Mouse (Mus musculus): ENCODE data around the gene 1110002E22Rik. TPM values are rescaled to one million over a fixed set of nuclear protein-coding genes. Genes with fewer than 3 reads are reported as not detected.

1110002E22Rik gene
- polyA plus RNA-seq, 1 experiment from 2014 or later, result 0.10 TPM

DNA sequence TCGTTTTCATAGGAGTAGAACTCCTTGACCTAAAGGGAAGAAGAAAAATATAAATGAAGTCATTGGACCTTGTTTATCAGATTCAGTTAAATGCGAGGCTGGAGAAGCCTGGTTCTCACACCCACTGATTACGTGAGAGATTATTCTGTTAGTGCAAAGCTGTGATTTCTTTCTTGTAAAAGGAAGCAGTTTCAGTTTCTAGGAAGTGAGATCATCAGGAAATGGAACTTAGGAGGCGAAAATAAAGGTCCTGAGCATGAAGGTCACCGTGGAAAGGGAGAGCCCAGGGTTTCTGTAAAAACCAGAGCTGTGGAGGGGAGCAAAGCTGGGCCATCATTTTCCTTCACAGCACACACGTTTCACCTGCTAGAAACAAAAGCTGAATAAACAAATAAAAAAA is 53.5 kb downstream of the 1110002E22Rik start:
- WGBS, result 65% methylated on average over 6 of the region's 6 CpGs
- no peak overlapping the region for H3K27ac ChIP-seq
- no peaks in the 10 kb centered on the region for H3K9me3 ChIP-seq
- no peaks in the 10 kb centered on the region for H3K4me1 ChIP-seq
- no peak overlapping the region for H3K9ac ChIP-seq
- H3K4me3 ChIP-seq (replicated peaks), result no peak overlapping the region
- no peak overlapping the region for H3K4me2 ChIP-seq
- no peaks in the 10 kb centered on the region for H3K27me3 ChIP-seq (replicated peaks)
- no peaks in the 10 kb centered on the region for H3K36me3 ChIP-seq
- no peak for ATAC-seq (ENCODE audit: insufficient read depth, low FRiP score, low read depth)

DNA sequence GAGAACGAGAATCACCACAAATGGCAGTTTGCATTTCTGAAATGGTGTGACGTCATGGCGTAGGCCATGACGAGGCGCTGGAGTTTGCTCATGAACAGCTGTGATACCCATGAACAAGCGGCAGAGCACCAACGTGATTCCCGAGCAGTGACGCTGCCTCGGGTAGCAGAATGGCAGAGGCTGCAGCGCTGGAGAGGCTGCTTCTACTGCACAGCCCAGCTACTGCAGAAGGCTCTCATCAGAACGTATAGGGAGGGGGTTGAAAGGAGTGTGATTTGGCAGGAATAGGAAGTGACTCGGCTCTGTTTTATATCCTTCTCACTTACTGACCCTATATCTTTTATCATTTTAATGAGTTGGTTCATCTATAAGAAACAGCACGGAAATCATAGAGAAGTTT is 54.0 kb downstream of the 1110002E22Rik start:
- Histone ChIP-seq H3K9ac (no peak overlapping the region), H3K4me2 (no peak overlapping the region), H3K27me3 (replicated peaks) (no peaks in the 10 kb centered on the region), H3K4me1 (no peaks in the 10 kb centered on the region), H3K4me3 (replicated peaks) (no peak overlapping the region), H3K36me3 (no peaks in the 10 kb centered on the region), H3K9me3 (no peaks in the 10 kb centered on the region), H3K27ac (no peak overlapping the region)
- WGBS, result 72% methylated on average over 14 of the region's 14 CpGs
- no peak for ATAC-seq (ENCODE audit: insufficient read depth, low FRiP score, low read depth)

DNA sequence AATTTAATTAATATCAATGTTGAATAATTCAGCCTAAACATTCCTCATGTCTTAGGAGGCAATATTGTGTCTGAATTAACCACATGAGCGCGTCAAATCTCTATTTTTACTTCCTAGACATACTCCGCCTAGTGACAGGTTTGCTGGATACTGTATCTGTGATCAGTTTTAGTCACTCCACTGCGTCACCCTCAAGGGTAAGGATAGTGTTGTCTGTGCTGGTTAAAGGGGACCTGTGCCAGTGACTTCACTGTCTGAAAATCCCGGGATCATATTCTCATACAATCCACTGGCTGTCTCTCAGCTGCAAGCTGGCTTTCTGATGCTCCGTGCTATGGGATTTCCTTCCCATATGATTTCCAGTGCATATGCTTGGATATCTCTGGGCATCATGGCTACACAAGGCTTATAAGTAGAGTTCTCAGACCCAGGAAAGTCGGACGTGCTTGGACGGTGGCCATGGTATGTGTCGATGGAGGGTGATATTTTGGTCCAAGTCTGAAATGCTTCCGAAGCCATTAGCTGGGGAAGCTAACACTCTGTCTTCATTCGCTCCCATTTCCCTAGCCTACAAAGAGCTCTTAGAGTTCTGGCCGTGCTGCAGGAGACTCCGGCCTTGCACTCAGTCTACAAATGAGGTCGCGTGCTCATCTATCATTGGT is 54.7 kb downstream of the 1110002E22Rik start:
- no peak overlapping the region for H3K4me3 ChIP-seq (replicated peaks)
- no peaks in the 10 kb centered on the region for H3K27me3 ChIP-seq (replicated peaks)
- H3K4me2 ChIP-seq, result no peak overlapping the region
- no peak overlapping the region for H3K27ac ChIP-seq
- ATAC-seq (ENCODE audit: insufficient read depth, low FRiP score, low read depth), result no peak
- no peaks in the 10 kb centered on the region for H3K36me3 ChIP-seq
- H3K9ac ChIP-seq, result no peak overlapping the region
- H3K4me1 ChIP-seq, result no peaks in the 10 kb centered on the region
- H3K9me3 ChIP-seq, result no peaks in the 10 kb centered on the region
- WGBS, result 79% methylated on average over 16 of the region's 16 CpGs

DNA sequence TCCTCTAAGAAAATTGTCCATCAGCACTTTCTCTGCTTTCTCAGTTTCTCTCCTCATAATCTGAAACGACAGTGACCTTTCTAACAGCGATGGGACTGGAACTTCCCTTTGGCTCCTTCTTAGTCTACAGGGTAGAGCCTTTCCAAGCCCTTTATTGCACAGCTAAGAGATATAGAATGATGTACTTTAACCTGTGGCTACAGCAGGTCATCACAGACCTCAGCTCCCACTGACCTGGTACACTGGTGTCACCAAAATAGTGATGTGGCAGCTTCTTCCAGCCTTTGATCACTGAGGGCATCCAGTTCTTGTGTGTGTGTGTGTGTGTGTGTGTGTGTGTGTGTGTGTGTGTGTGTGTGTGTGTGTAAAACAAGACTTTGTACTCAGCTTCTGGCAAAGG is 56.6 kb downstream of the 1110002E22Rik start:
- H3K27ac ChIP-seq, result no peak overlapping the region
- no peaks in the 10 kb centered on the region for H3K9me3 ChIP-seq
- no peak overlapping the region for H3K4me2 ChIP-seq
- H3K4me1 ChIP-seq, result no peaks in the 10 kb centered on the region
- no peaks in the 10 kb centered on the region for H3K27me3 ChIP-seq (replicated peaks)
- no peak for ATAC-seq (ENCODE audit: insufficient read depth, low FRiP score, low read depth)
- no peak overlapping the region for H3K4me3 ChIP-seq (replicated peaks)
- WGBS, result 96% methylated on average over 2 of the region's 2 CpGs
- no peaks in the 10 kb centered on the region for H3K36me3 ChIP-seq
- H3K9ac ChIP-seq, result no peak overlapping the region

DNA sequence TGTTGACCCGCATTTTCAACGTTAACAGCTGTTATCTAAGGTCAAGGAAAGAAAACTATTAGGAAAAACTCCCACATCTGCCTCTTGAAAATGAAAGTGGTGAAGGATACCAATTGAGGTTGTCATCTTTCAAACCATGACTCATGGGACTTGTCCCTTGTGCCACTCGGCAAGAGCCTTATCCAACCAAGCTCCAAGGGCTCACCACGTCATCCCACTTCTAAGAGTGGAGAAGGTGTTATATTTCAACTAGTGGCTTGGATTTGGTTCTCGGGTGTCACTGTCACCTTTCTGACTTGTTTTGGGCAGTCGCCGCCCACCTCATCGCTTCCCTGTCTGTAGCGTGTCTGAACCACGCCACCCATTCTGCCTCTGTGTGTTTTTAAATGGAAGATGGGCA is 59.0 kb downstream of the 1110002E22Rik start:
- ATAC-seq (ENCODE audit: insufficient read depth, low FRiP score, low read depth), result no peak
- Histone ChIP-seq H3K36me3 (no peaks in the 10 kb centered on the region), H3K4me1 (no peaks in the 10 kb centered on the region), H3K9ac (no peak overlapping the region), H3K9me3 (no peaks in the 10 kb centered on the region), H3K4me2 (no peak overlapping the region), H3K4me3 (replicated peaks) (no peak overlapping the region), H3K27ac (no peak overlapping the region), H3K27me3 (replicated peaks) (no peaks in the 10 kb centered on the region)
- WGBS, result 83% methylated on average over 10 of the region's 10 CpGs

DNA sequence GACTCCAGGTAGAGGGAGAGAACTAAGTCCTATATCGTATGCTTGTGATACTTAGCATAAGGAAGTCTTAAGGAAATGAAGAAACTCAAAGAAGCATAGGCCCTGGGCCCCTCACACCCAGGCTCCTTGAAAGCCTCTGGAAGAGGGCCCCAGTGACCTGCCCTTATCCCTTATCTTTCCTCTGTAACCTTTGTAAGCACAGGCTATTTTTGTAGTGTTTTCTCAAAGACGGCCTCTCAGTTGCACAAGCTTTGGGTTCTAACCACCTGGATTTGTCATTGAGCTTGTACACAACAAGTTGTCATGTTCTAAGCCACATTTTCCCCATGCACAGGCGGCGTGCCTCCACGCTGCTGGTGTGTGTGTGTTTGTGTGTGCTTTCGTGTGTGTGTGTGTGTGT is 64.3 kb downstream of the 1110002E22Rik start:
- no peaks in the 10 kb centered on the region for H3K4me1 ChIP-seq
- no peak overlapping the region for H3K27ac ChIP-seq
- no peak overlapping the region for H3K4me2 ChIP-seq
- H3K4me3 ChIP-seq (replicated peaks), result no peak overlapping the region
- H3K27me3 ChIP-seq (replicated peaks), result no peaks in the 10 kb centered on the region
- 79% methylated on average over 6 of the region's 6 CpGs for WGBS
- no peak for ATAC-seq (ENCODE audit: insufficient read depth, low FRiP score, low read depth)
- no peak overlapping the region for H3K9ac ChIP-seq
- no peaks in the 10 kb centered on the region for H3K9me3 ChIP-seq
- no peaks in the 10 kb centered on the region for H3K36me3 ChIP-seq

DNA sequence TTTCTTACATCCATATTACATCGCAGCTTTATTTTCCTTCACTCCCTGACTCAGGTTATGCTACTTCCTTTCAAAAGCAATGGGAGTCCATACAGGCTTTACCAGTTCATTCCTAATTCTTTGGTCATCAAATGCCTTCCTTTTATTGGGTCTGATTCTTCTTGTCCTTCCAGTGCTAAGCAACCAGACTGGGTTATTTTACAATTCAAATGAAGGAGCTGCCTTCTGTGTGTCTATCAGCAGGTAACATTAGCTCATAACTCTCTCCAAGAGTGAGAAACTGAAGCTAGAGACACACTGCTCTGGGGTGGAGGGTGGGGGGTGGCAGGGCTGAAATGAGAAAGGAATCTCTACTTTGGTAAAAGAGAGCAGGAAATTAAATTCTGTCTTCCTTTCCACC is 65.8 kb downstream of the 1110002E22Rik start:
- Histone ChIP-seq H3K27ac (no peak overlapping the region), H3K36me3 (no peaks in the 10 kb centered on the region), H3K27me3 (replicated peaks) (no peaks in the 10 kb centered on the region), H3K9me3 (no peaks in the 10 kb centered on the region), H3K4me1 (no peaks in the 10 kb centered on the region), H3K4me2 (no peak overlapping the region), H3K4me3 (replicated peaks) (no peak overlapping the region; the same call in 1 of the 2 replicates), H3K9ac (no peak overlapping the region)
- no peak for ATAC-seq (ENCODE audit: insufficient read depth, low FRiP score, low read depth)
- WGBS, result 65% methylated on average over 1 of the region's 1 CpGs

Other genes starting within 250 kb of the 1110002E22Rik start
- gene H2afz, start 200.6 kb upstream of the 1110002E22Rik start, polyA plus RNA-seq (2015; fragmentation: Nextera tagmentation; extraction: Ambion mirVana), result 1,483 and 1,616 TPM in 2 replicates
- 10.6 and 12.3 TPM in 2 replicates for gene Dnajb14, start 197.4 kb upstream of the 1110002E22Rik start, polyA plus RNA-seq (2015; fragmentation: Nextera tagmentation; extraction: Ambion mirVana)
- gene Lamtor3, start 146.5 kb upstream of the 1110002E22Rik start, polyA plus RNA-seq (2015; fragmentation: Nextera tagmentation; extraction: Ambion mirVana), result 107 and 111 TPM in 2 replicates
- 14.5 and 17.0 TPM in 2 replicates for gene Dapp1, start 83.5 kb upstream of the 1110002E22Rik start, polyA plus RNA-seq (2015; fragmentation: Nextera tagmentation; extraction: Ambion mirVana)
- 0.10 TPM in 1 of 2 replicates, not detected in the other for gene Gm5105, start 2.3 kb downstream of the 1110002E22Rik start, polyA plus RNA-seq (2015; fragmentation: Nextera tagmentation; extraction: Ambion mirVana)
- gene Trmt10a, start 78.4 kb downstream of the 1110002E22Rik start, polyA plus RNA-seq (2015; fragmentation: Nextera tagmentation; extraction: Ambion mirVana), result 9.7 and 10.9 TPM in 2 replicates
- gene Mttp, start 79.9 kb downstream of the 1110002E22Rik start, polyA plus RNA-seq (2015; fragmentation: Nextera tagmentation; extraction: Ambion mirVana), result 41.6 and 64.3 TPM in 2 replicates
- 0.21 and 0.26 TPM in 2 replicates for gene 4930579F01Rik, start 128.8 kb downstream of the 1110002E22Rik start, polyA plus RNA-seq (2015; fragmentation: Nextera tagmentation; extraction: Ambion mirVana)
- 0.53 and 0.76 TPM in 2 replicates for gene Adh7, start 152.7 kb downstream of the 1110002E22Rik start, polyA plus RNA-seq (2015; fragmentation: Nextera tagmentation; extraction: Ambion mirVana)
- 40.9 and 130 TPM in 2 replicates for gene Adh1, start 195.9 kb downstream of the 1110002E22Rik start, polyA plus RNA-seq (2015; fragmentation: Nextera tagmentation; extraction: Ambion mirVana)
- gene Adh6a, start 248.2 kb downstream of the 1110002E22Rik start, polyA plus RNA-seq (2015; fragmentation: Nextera tagmentation; extraction: Ambion mirVana), result 0.32 and 0.61 TPM in 2 replicates

Measured in stomach, embryonic 15.5 days (tissue).